Comparison of ENCODE assay signal across 11 mouse cellular contexts in the genomic region with DNA sequence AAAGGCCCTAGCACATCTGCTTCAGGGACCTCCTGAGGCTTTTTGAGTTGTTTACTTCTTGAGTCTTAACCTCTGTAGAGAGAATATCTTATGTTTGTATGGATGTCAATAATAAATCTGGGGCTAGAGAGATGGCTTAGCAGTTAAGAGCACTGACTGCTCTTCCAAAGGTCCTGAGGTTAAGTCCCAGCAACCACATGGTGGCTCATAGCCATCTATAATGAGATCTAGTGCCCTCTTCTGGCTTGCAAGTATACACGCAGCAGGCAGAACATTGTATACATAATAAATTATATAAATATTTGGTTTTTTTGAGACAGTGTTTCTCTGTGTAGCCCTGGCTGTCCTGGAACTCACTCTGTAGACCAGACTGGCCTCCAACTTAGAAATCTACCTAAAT. TPM values are rescaled to one million over a fixed set of nuclear protein-coding genes. Genes with fewer than 3 reads are reported as not detected.
A peak's percentile ranks its signal among the peaks of the same experiment; 100 is the strongest.
DNase-seq lines count a peak whose midpoint lies in the region; ATAC-seq and TF ChIP-seq lines count a peak whose summit lies in the region.
"Had no signal": no experiment of that assay in that cellular context is flagged by ENCODE, and none has a peak within 500 bp of the region (broad histone marks: within the 10 kb centered on the region; RNA-seq: fewer than 3 reads in every experiment).

No protein-coding gene starts in this region.

- peak; percentile 44 for DNase-seq in kidney, adult 2 months
- no peak for DNase-seq in kidney, postnatal 36 days
- peak; percentile 47 for DNase-seq in CD4-positive helper T cell, adult 2 months (ENCODE audit: low read depth, low spot score)
- peak; percentile 38 for DNase-seq in NIH3T3 (ENCODE audit: low read depth)
- no peak for DNase-seq in cerebellum, postnatal 36 days
- DNase-seq: cerebellum, adult 8-10 months had no signal

- H3K4me3 ChIP-seq in kidney, adult 2 months (ENCODE audit: insufficient read depth, low read depth, low read length), result no peak overlapping the region
- no peak overlapping the region for H3K4me3 ChIP-seq in liver, embryonic 16.5 days (ENCODE audit: low read depth, low read length)
- H3K4me3 ChIP-seq: midbrain, embryonic 12.5 days had no signal

- H3K9ac ChIP-seq in liver, embryonic 16.5 days (ENCODE audit: low read depth, low read length), result peak overlapping the region; percentile 49
- H3K9ac ChIP-seq: hindbrain, embryonic 14.5 days; midbrain, embryonic 12.5 days had no signal

- no peak for TF ChIP-seq POLR2A in kidney, adult 2 months (IDR thresholded peaks at IDR 0.05; ENCODE audit: low read depth, low read length)

- no peaks in the 10 kb centered on the region for H3K36me3 ChIP-seq in kidney, adult 2 months (ENCODE audit: control insufficient read depth, insufficient read depth, low read length)
- no peaks in the 10 kb centered on the region for H3K36me3 ChIP-seq in liver, embryonic 16.5 days (ENCODE audit: control insufficient read depth, insufficient read depth)
- H3K36me3 ChIP-seq: midbrain, embryonic 12.5 days had no signal

- WGBS in kidney, adult 2 months, result 18% methylated on average over 1 of the region's 1 CpGs
- 0% methylated on average over 1 of the region's 1 CpGs for WGBS in liver, embryonic 16.5 days (ENCODE audit: insufficient replicate concordance)

- no peak for ATAC-seq in liver, embryonic 16.5 days (ENCODE audit: low read depth)
- ATAC-seq in cerebellum, adult (ENCODE audit: insufficient number of reproducible peaks, low FRiP score, low TSS enrichment), result no peak
- ATAC-seq: activated CD4-positive, CD25-positive, alpha-beta regulatory T cell, adult 4 months had no signal

- peak overlapping the region; percentile 28 for H3K4me2 ChIP-seq in liver, embryonic 16.5 days (ENCODE audit: low read depth, low read length)
- H3K4me2 ChIP-seq: hindbrain, embryonic 14.5 days; midbrain, embryonic 12.5 days had no signal

- no peaks in the 10 kb centered on the region for H3K27me3 ChIP-seq in kidney, adult 2 months (replicated peaks; ENCODE audit: control insufficient read depth, insufficient read depth, low read length)
- no peaks in the 10 kb centered on the region; the same call in 1 of the 2 replicates for H3K27me3 ChIP-seq in liver, embryonic 16.5 days (ENCODE audit: control insufficient read depth, insufficient read depth, low read depth, low read length)
- H3K27me3 ChIP-seq: midbrain, embryonic 12.5 days had no signal

- no peaks in the 10 kb centered on the region for H3K9me3 ChIP-seq in liver, embryonic 16.5 days (replicated peaks; ENCODE audit: control insufficient read depth, low read length)
- H3K9me3 ChIP-seq: midbrain, embryonic 12.5 days had no signal

- peak; percentile 27; the same call in 1 of the 2 replicates for TF ChIP-seq CTCF in kidney, adult 2 months (conservative IDR thresholded peaks at IDR 0.05; ENCODE audit: insufficient read depth, insufficient read length, low read depth, low read length)

- no peaks in the 10 kb centered on the region for H3K4me1 ChIP-seq in kidney, adult 2 months (ENCODE audit: control insufficient read depth, insufficient read depth, low read length)
- H3K4me1 ChIP-seq in liver, embryonic 16.5 days (ENCODE audit: control insufficient read depth, low read depth, low read length), result peaks cover 50% of the 10 kb centered on the region
- H3K4me1 ChIP-seq: midbrain, embryonic 12.5 days had no signal

- no peak overlapping the region for H3K27ac ChIP-seq in kidney, adult 2 months (ENCODE audit: insufficient read depth, low read depth, low read length)
- H3K27ac ChIP-seq in liver, embryonic 16.5 days (ENCODE audit: low read length), result peak overlapping the region; percentile 85
- H3K27ac ChIP-seq: hindbrain, embryonic 14.5 days; midbrain, embryonic 12.5 days had no signal

RNA-seq across cellular contexts. Expression of a gene that starts 8.5 kb away (rescaled TPM):
- polyA plus RNA-seq in kidney, adult 2 months (2012; rRNA removed), result 71.1 and 81.0 TPM in 2 replicates
- 93.5 and 104 TPM in 2 replicates for polyA plus RNA-seq in liver, embryonic 16.5 days (2015; fragmentation: Nextera tagmentation; extraction: Ambion mirVana)

Comparison
In these comparisons a context has a peak if more than half of its experiments do, and no peak if none do; other contexts are left out.
1. DNase-seq: peak in kidney, adult 2 months (single experiment), CD4-positive helper T cell, adult 2 months (single experiment) and NIH3T3 (single experiment); none in kidney, postnatal 36 days (0 of 2) and cerebellum, postnatal 36 days (0 of 2).